Mouse (Mus musculus) G1E (cell line): ENCODE data around the gene Tmem63a. TPM values are rescaled to one million over a fixed set of nuclear protein-coding genes. Genes with fewer than 3 reads are reported as not detected.

Source experiments
- ATAC-seq: 2 replicates; pipeline ENCODE4 v1.8.0; 2016; ENCODE audit warnings: mild to moderate bottlenecking; ENCODE audit not compliant: insufficient number of reproducible peaks, poor library complexity, low FRiP score, severe bottlenecking; ENCODE audit errors: extremely low read depth
- DNase-seq: peaks from one replicate; pipeline ENCODE4 v3.0.0; 2012; ENCODE audit warnings: low spot score
- H3K27me3 ChIP-seq: 2 replicates; pipeline ENCODE4 v1.6.1; 2012; ENCODE audit warnings: mild to moderate bottlenecking, low read length, inconsistent platforms; ENCODE audit not compliant: insufficient read depth
- H3K36me3 ChIP-seq: replicated peaks from 2 replicates; pipeline ENCODE3; 2012; ENCODE audit warnings: mild to moderate bottlenecking, inconsistent platforms
- H3K4me1 ChIP-seq: 2 replicates; pipeline ENCODE4 v1.6.1; 2012; ENCODE audit warnings: low read depth, low read length, inconsistent platforms, mixed read lengths; ENCODE audit not compliant: insufficient read depth
- H3K4me3 ChIP-seq: 2 replicates; pipeline ENCODE4 v1.5.1; 2012; ENCODE audit warnings: low read depth, mild to moderate bottlenecking, inconsistent platforms, low read length, moderate library complexity, mixed read lengths
- H3K9me3 ChIP-seq: replicated peaks from 2 replicates; pipeline ENCODE4 v1.6.1; 2012; ENCODE audit warnings: inconsistent platforms
- CTCF ChIP-seq: IDR thresholded peaks from 2 replicates; pipeline ENCODE4 v1.5.1; 2012; ENCODE audit warnings: low read depth, low read length, inconsistent platforms, mixed read lengths
- GATA1 ChIP-seq: IDR thresholded peaks from 2 replicates; pipeline ENCODE4 v1.6.1; 2012; ENCODE audit warnings: borderline replicate concordance, low read length, inconsistent platforms, mixed read lengths
- GATA2 ChIP-seq: IDR thresholded peaks from 2 replicates; pipeline ENCODE4 v1.6.1; 2012; ENCODE audit warnings: low read depth, low read length, inconsistent platforms, borderline replicate concordance
- POLR2AphosphoS5 ChIP-seq: IDR thresholded peaks from 2 replicates; pipeline ENCODE4 v1.6.1; 2012; ENCODE audit warnings: low read depth, low read length, inconsistent platforms; ENCODE audit not compliant: insufficient replicate concordance
- TAL1 ChIP-seq: conservative IDR thresholded peaks from 2 replicates; pipeline ENCODE4 v1.6.1; 2012; ENCODE audit warnings: low read depth, low read length, inconsistent platforms, mixed read lengths
- polyA plus RNA-seq: library from polyadenylated mRNA; stranded (reverse); fragments of >175 nt; gene quantifications from 2 replicates; pipeline ENCODE4 v1.2.3, GENCODE M21; 2012
- total RNA-seq, 2 experiments: library from RNA; stranded (forward) in 1 of 2; stranded (reverse) in 1 of 2; fragments of 200-1000 nt in 1 of 2; fragments of >200 nt in 1 of 2; fragmentation: Nextera tagmentation in 1 of 2; gene quantifications; 2 replicates each; pipeline ENCODE4 v1.2.3; 2014 to 2017

Tmem63a gene
- total and polyA plus RNA-seq, 3 experiments, result 2.8 to 3.2 (median 2.8) TPM

DNA sequence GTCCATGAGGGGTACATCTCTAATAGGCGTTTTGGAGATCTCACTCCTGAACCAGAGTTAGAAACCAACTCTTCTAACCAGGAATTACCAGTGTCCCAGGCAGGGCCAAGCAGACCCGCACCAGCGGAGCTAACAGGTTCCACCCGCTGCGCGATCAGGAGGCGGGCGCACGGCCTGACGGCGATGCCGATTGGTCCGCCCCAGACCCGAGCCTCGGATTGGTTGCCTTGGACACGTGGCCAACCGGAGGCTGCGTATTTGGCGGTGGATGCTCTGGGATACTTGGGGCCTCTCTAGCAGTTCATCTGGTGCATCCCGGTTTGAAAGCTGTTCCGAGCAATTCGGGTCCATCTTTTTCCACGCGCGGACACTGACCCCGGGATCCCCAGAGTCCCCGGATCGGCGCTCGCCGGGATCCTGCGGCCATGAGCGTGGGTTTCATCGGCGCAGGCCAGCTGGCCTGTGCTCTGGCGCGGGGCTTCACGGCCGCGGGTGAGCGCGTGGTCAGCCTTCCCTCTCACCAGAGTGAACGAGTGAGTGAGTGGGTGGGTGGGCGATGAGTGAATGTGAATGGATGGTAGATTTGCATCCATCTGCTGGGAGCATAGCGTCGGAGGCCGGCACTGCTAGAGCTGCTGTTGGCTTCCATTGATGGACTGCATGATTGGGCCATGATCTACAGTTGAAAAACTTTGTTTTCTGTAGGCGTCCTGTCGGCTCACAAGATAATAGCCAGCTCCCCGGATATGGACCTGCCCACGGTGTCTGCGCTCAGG is 37.9 kb upstream of the Tmem63a start, which contains the start of gene Pycr2:
Gene Pycr2, plus strand, starts transcription at position 255 of the 776 bp plus-strand sequence.
- DNase-seq, result peak; percentile 98
- Histone ChIP-seq H3K4me3 (peak within 1 kb of the TSS; percentile 94), H3K4me1 (peaks cover 66% of the 10 kb centered on the region), H3K27me3 (0 out of 2 replicates have a peak, but pooled peaks cover 2% of the 10 kb centered on the region), H3K9me3 (no peaks in the 10 kb centered on the region), H3K36me3 (peaks cover 40% of the 10 kb centered on the region)
- TF ChIP-seq GATA2, result no peak
- TF ChIP-seq POLR2AphosphoS5, result 0 out of 2 replicates have a peak, but pooled peaks have one; percentile 50
- no peak for TF ChIP-seq CTCF
- no peak for TF ChIP-seq TAL1
- TF ChIP-seq GATA1, result no peak
- peak; percentile 58 for ATAC-seq

DNA sequence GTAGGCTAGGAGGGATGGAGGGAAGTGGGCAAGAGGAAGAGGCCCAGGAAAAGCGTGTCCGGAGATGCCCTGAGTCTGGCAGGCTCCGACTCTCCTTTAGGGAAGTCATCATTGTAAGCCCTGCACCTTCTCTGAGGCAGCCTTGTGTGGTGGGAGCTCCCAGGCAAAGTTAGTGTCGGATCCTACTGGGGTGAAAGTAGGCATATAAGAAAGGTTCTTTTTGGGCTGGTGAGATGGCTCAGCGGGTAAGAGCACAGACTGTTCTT is 37.4 kb upstream of the Tmem63a start:
- Histone ChIP-seq H3K4me1 (peaks cover 67% of the 10 kb centered on the region), H3K27me3 (no peaks in the 10 kb centered on the region), H3K36me3 (peaks cover 45% of the 10 kb centered on the region), H3K9me3 (no peaks in the 10 kb centered on the region), H3K4me3 (peak overlapping the region; percentile 94)
- TF ChIP-seq GATA2, result no peak
- no peak for TF ChIP-seq TAL1
- no peak for TF ChIP-seq POLR2AphosphoS5
- no peak for TF ChIP-seq GATA1
- TF ChIP-seq CTCF, result no peak
- ATAC-seq (no peak), DNase-seq (no peak)

DNA sequence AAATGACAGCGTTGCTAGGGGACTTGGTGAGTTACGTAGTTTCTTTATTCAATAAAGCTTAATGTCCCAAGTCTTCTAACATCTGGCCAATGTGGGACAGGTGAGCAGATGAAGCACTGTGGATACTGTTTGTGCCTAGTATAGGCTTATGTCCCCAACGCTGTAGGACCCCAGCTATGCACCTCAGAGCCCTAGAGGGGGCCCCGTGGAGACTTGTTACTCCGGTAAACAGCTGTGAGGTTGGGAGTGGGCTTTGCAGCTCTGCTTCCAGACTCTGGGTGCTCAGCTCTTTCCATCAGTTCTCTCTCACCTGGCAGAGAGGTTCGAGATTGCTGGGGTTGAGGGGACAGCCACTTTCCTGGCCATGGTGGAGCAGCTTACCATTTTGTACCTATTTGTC is 36.8 kb upstream of the Tmem63a start:
- Histone ChIP-seq H3K36me3 (peaks cover 46% of the 10 kb centered on the region), H3K4me1 (peaks cover 67% of the 10 kb centered on the region)
- ATAC-seq, result no peak

DNA sequence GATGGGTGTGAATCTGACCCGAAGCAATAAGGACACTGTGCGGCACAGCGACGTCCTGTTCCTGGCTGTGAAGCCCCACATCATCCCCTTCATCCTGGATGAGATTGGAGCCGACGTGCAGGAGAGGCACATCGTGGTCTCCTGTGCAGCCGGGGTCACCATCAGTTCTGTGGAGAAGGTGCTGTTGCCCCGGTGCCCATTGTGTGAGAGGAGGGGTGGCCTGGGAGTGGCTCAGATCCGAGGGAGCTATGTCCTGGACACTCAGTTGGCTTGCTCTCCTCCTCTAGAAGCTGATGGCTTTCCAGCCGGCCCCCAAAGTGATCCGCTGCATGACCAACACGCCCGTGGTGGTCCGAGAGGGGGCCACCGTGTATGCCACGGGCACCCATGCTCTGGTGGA is 36.3 kb upstream of the Tmem63a start:
- Histone ChIP-seq H3K27me3 (no peaks in the 10 kb centered on the region), H3K36me3 (peaks cover 46% of the 10 kb centered on the region), H3K4me3 (peak overlapping the region; percentile 94), H3K4me1 (peaks cover 67% of the 10 kb centered on the region), H3K9me3 (no peaks in the 10 kb centered on the region)
- DNase-seq (no peak), ATAC-seq (no peak)
- TF ChIP-seq GATA2, result no peak
- no peak for TF ChIP-seq CTCF
- no peak for TF ChIP-seq POLR2AphosphoS5
- no peak for TF ChIP-seq TAL1
- no peak for TF ChIP-seq GATA1

More for the DNA sequence above, 36.8 kb upstream of the Tmem63a start:
- no peak for DNase-seq
- no peaks in the 10 kb centered on the region for H3K27me3 ChIP-seq
- peak overlapping the region; percentile 94 for H3K4me3 ChIP-seq
- no peaks in the 10 kb centered on the region for H3K9me3 ChIP-seq
- TF ChIP-seq GATA1 (no peak), TAL1 (no peak), POLR2AphosphoS5 (no peak), GATA2 (no peak)

DNA sequence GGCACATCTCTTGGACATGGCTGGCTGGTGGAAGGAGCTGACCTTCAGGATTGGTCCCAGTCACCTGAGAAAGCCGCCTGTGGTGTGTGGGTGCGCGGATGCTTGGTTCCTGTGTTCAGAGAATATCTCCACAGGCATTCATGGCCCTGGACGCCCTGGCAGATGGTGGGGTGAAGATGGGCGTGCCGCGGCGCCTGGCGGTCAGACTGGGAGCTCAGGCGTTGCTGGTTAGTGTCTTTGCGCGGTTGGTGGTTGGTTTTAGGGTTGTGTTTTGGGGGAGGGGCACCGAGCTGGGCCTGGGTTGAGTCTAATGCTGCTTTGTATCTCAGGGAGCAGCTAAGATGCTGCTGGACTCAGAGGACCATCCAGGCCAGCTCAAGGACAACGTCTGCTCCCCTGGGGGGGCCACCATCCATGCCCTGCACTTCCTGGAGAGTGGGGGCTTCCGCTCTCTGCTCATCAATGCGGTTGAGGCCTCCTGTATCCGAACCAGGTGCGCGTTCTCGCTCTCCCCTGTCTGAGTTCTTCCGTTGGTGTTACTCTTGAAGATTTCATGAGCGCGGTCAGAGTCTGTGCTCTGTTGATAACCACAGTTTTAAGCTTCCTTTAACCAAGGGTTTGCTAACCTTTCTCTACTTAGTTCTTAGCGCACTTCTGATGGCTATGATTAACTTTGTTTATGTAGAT is 35.5 kb upstream of the Tmem63a start:
- peaks cover 72% of the 10 kb centered on the region for H3K4me1 ChIP-seq

DNA sequence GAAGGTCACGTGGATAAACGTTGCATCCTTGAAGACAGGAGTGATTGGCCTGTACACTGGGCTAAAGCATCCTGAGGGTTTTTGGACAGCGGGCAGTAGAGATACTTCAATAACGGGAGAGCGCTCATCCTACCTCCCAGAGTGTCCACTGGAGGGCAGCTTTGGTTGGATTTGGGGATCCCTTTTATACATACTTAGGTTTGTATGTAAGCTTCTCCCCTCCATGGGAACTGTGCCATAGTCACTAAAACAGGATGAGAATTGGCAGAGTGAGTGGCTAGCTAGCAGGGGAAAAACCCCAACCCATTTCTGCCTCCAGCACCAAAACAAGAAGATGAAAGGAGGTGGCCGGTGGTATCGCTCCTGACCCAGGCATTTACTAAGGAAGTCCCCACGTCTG is 31.0 kb upstream of the Tmem63a start:
- no peak for DNase-seq
- no peak overlapping the region; the same call in 1 of the 2 replicates for H3K4me3 ChIP-seq
- no peak for TF ChIP-seq POLR2AphosphoS5
- TF ChIP-seq TAL1, result no peak
- TF ChIP-seq GATA1, result no peak
- no peak for TF ChIP-seq GATA2
- TF ChIP-seq CTCF, result no peak
- peaks cover 36% of the 10 kb centered on the region for H3K36me3 ChIP-seq
- peaks cover 68% of the 10 kb centered on the region for H3K4me1 ChIP-seq
- no peaks in the 10 kb centered on the region for H3K9me3 ChIP-seq
- no peak for ATAC-seq
- H3K27me3 ChIP-seq, result peaks cover 4% of the 10 kb centered on the region; the same call in 1 of the 2 replicates

More for the DNA sequence above, 35.5 kb upstream of the Tmem63a start:
- Histone ChIP-seq H3K27me3 (no peaks in the 10 kb centered on the region), H3K4me3 (peak overlapping the region; percentile 94), H3K9me3 (no peaks in the 10 kb centered on the region), H3K36me3 (peaks cover 46% of the 10 kb centered on the region)
- peak; percentile 68 for DNase-seq
- peak; percentile 37 for ATAC-seq
- TF ChIP-seq TAL1 (peak; percentile 34; the same call in 1 of the 2 replicates), CTCF (no peak)
